Comparison of ENCODE assay signal across 11 mouse cellular contexts in the genomic region with DNA sequence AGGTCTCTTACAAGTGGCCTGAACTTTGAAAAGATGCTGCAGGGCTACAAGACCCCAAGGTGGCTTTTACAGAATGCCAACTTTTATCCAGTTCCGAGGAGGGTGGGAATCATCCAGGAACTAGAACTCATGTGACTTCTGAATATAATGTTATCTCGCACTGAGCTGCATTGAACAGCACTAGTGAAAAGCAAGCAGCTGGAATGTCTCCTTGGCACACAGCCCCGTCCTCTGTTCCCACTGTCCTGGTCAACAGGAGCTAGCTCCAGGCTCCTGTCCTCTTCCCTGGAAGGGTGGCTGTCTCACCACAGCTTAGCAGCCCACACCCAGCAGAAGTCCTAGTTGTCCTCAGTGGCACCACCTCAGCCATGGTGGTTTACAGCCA.
DNase-seq lines count a peak whose midpoint lies in the region; ATAC-seq and TF ChIP-seq lines count a peak whose summit lies in the region.
"Had no signal": no experiment of that assay in that cellular context is flagged by ENCODE, and none has a peak within 500 bp of the region (broad histone marks: within the 10 kb centered on the region; RNA-seq: fewer than 3 reads in every experiment).

No protein-coding gene starts in this region.

- H3K9me3 ChIP-seq in kidney, embryonic 15.5 days (replicated peaks): no peaks in the 10 kb centered on the region
- H3K9me3 ChIP-seq: embryonic facial prominence, embryonic 13.5 days; limb, embryonic 13.5 days had no signal

- no peak overlapping the region for H3K4me3 ChIP-seq in kidney, embryonic 15.5 days (replicated peaks)
- no peak overlapping the region for H3K4me3 ChIP-seq in left cerebral cortex, adult 2 months
- H3K4me3 ChIP-seq: embryonic facial prominence, embryonic 13.5 days; limb, embryonic 13.5 days had no signal

- intact Hi-C loops in left cerebral cortex, adult 2 months (cut with DNase I): no loop called here

- no peak for TF ChIP-seq CTCF in left cerebral cortex, adult 2 months (IDR thresholded peaks at IDR 0.05)

- H3K27ac ChIP-seq in kidney, embryonic 15.5 days: no peak overlapping the region
- H3K27ac ChIP-seq in left cerebral cortex, adult 2 months: no peak overlapping the region
- H3K27ac ChIP-seq: embryonic facial prominence, embryonic 13.5 days; limb, embryonic 13.5 days had no signal

- H3K36me3 ChIP-seq in kidney, embryonic 15.5 days: peaks cover 86% of the 10 kb centered on the region

- 67% methylated on average over 3 of the region's 3 CpGs for WGBS in kidney, embryonic 15.5 days

- H3K4me1 ChIP-seq in kidney, embryonic 15.5 days: 0 out of 2 replicates have a peak, but pooled peaks cover 3% of the 10 kb centered on the region

- no peak overlapping the region for H3K4me2 ChIP-seq in kidney, embryonic 15.5 days
- H3K4me2 ChIP-seq: embryonic facial prominence, embryonic 13.5 days; limb, embryonic 13.5 days had no signal

- no peaks in the 10 kb centered on the region for H3K27me3 ChIP-seq in kidney, embryonic 15.5 days
- H3K27me3 ChIP-seq: embryonic facial prominence, embryonic 13.5 days had no signal

- peak; percentile 34 for DNase-seq in kidney, adult 18-20 months
- peak; percentile 80 to 86 for DNase-seq in heart, adult 18-20 months
- DNase-seq in heart, postnatal 4 days: peak; percentile 88
- peak; percentile 54 to 72 for DNase-seq in lung, postnatal 4 days
- no peak for DNase-seq in right cerebral cortex, postnatal 25 days
- DNase-seq in frontal cortex, postnatal 10 days (ENCODE audit: low spot score in 2 of 2): no peak
- no peak for DNase-seq in left cerebral cortex, adult 2 months (ENCODE audit: extremely low spot score in 1 of 2, low spot score in 2 of 2)
- DNase-seq: midbrain, embryonic 14.5 days had no signal

- ATAC-seq in kidney, embryonic 15.5 days (replicated peaks; ENCODE audit: low FRiP score): no peak

- no peak overlapping the region for H3K9ac ChIP-seq in kidney, embryonic 15.5 days
- H3K9ac ChIP-seq: embryonic facial prominence, embryonic 13.5 days; limb, embryonic 13.5 days had no signal

Comparison
In these comparisons a context has a peak if more than half of its experiments do, and no peak if none do; other contexts are left out.
1. DNase-seq: peak in kidney, adult 18-20 months (single experiment), heart, adult 18-20 months (2 of 2), heart, postnatal 4 days (single experiment) and lung, postnatal 4 days (2 of 2); none in right cerebral cortex, postnatal 25 days (single experiment), frontal cortex, postnatal 10 days (0 of 2) and left cerebral cortex, adult 2 months (0 of 2).